In genomic region chr13:32312663-32313062, GRCm38 (mm10) we compare ENCODE assay signal across 8 mouse cellular contexts. TPM values are rescaled to one million over a fixed set of nuclear protein-coding genes. Genes with fewer than 3 reads are reported as not detected.
DNase-seq lines count a peak whose midpoint lies in the region; ATAC-seq and TF ChIP-seq lines count a peak whose summit lies in the region.
"Had no signal": no experiment of that assay in that cellular context is flagged by ENCODE, and none has a peak within 500 bp of the region (broad histone marks: within the 10 kb centered on the region; RNA-seq: fewer than 3 reads in every experiment).

No protein-coding gene starts in this region.

- ATAC-seq in inflammation-experienced regulatory T-cells, adult 6 months, result peak; percentile 97

- H3K36me3 ChIP-seq in embryonic facial prominence, embryonic 10.5 days (replicated peaks), result no peaks in the 10 kb centered on the region
- H3K36me3 ChIP-seq: hindbrain, embryonic 15.5 days had no signal

- H3K27me3 ChIP-seq in embryonic facial prominence, embryonic 10.5 days (replicated peaks; ENCODE audit: low read depth, poor library complexity, severe bottlenecking), result no peaks in the 10 kb centered on the region
- H3K27me3 ChIP-seq: hindbrain, embryonic 15.5 days had no signal

- TF ChIP-seq POLR2A in lung, adult 2 months (IDR thresholded peaks at IDR 0.05; ENCODE audit: borderline replicate concordance, extremely low read depth, low read depth, low read length), result no peak

- H3K4me1 ChIP-seq in embryonic facial prominence, embryonic 10.5 days, result peaks cover 19% of the 10 kb centered on the region
- H3K4me1 ChIP-seq in lung, adult 2 months (ENCODE audit: control insufficient read depth, insufficient read depth, low read length), result no peaks in the 10 kb centered on the region
- H3K4me1 ChIP-seq: hindbrain, embryonic 15.5 days had no signal

- no peaks in the 10 kb centered on the region for H3K9me3 ChIP-seq in embryonic facial prominence, embryonic 10.5 days
- H3K9me3 ChIP-seq: hindbrain, embryonic 15.5 days had no signal

- H3K4me3 ChIP-seq in embryonic facial prominence, embryonic 10.5 days, result no peak overlapping the region
- H3K4me3 ChIP-seq in lung, adult 2 months (replicated peaks; ENCODE audit: extremely low read depth, low read depth, low read length), result no peak overlapping the region
- H3K4me3 ChIP-seq: hindbrain, embryonic 15.5 days had no signal

- no peak overlapping the region for H3K27ac ChIP-seq in embryonic facial prominence, embryonic 10.5 days (replicated peaks)
- H3K27ac ChIP-seq: hindbrain, embryonic 15.5 days had no signal

- peak; percentile 57 for DNase-seq in urinary bladder, postnatal 14 days (ENCODE audit: low spot score)
- no peak for DNase-seq in urinary bladder, adult 2 months (ENCODE audit: low spot score)
- peak; percentile 70 for DNase-seq in adipocyte (ENCODE audit: low spot score)
- peak; percentile 21 for DNase-seq in embryonic facial prominence, embryonic 10.5 days (ENCODE audit: low spot score)
- peak; percentile 25 for DNase-seq in lung, adult 2 months
- DNase-seq in skeletal muscle tissue, adult 2 months (ENCODE audit: low read depth, low spot score), result peak; percentile 51

- TF ChIP-seq CTCF in lung, adult 2 months (IDR thresholded peaks at IDR 0.05; ENCODE audit: insufficient read depth, low read length), result peak; percentile 59

- WGBS in embryonic facial prominence, embryonic 10.5 days, result 74% methylated on average over 3 of the region's 3 CpGs
- 41% methylated on average over 3 of the region's 3 CpGs for WGBS in lung, adult 2 months

RNA-seq across cellular contexts. Expression of gene Gmds, which starts 25.9 kb away (rescaled TPM):
- polyA plus RNA-seq in urinary bladder, adult 2 months (2012; rRNA removed), result 12.4 and 15.4 TPM in 2 replicates
- 27.1 and 29.7 TPM in 2 replicates for polyA plus RNA-seq in embryonic facial prominence, embryonic 10.5 days (2016; fragmentation: Nextera tagmentation; extraction: Ambion mirVana)
- polyA plus RNA-seq in inflammation-experienced regulatory T-cells, adult 6 months (2017; shearing (Covaris generic)), result 10 to 100 TPM; 17.2 to 26.3 (median 21.8) TPM
- polyA plus RNA-seq in lung, adult 2 months (2012; rRNA removed), result 16.0 and 22.6 TPM in 2 replicates
